Mouse (Mus musculus): Measurements from ENCODE around the gene Capn11. TPM values are rescaled to one million over a fixed set of nuclear protein-coding genes. Genes with fewer than 3 reads are reported as not detected.

Gene Capn11
- total and polyA plus RNA-seq, 2 experiments from 2014 or later = 0.76 TPM; not detected in 1

DNA sequence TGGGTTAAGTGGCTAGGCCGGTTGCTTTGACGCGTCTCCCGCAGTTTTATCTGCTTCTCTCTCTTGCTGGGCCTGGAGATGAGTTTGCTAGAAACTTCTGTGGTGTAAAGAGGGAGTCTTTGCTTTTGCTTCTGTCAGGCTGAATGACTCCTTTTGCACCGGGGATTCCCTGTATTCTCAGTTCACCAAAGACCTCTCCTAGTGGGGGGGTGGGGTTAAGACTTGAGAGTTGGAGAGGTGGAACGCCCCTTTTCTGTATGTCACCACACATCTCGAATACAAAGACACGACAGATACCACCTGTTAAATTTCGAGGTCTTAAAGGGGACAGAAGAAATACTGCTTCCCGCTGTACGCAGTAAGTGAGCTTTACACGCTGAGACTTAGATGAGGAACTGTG is 27.6 kb upstream of the Capn11 start, which contains the start of gene Tmem63b:
Gene Tmem63b (minus strand): TSS at position 190 of the 400 bp plus-strand sequence.
- TF ChIP-seq EP300 (IDR thresholded peaks at IDR 0.05; ENCODE audit: low read depth) (no peak), CTCF (IDR thresholded peaks at IDR 0.05; ENCODE audit: low read depth) (no peak)
- no peaks in the 10 kb centered on the region for H3K9me3 ChIP-seq (replicated peaks; ENCODE audit: control insufficient read depth, low read length)
- H3K4me3 ChIP-seq (ENCODE audit: low read depth, low read length) = peak within 1 kb of the TSS; percentile 75
- peak within 1 kb of the TSS; percentile 85 for H3K9ac ChIP-seq (replicated peaks; ENCODE audit: low read depth, low read length)
- H3K4me2 ChIP-seq (ENCODE audit: low read depth, low read length) = peak within 1 kb of the TSS; percentile 89
- H3K27ac ChIP-seq (ENCODE audit: low read depth) = peak within 1 kb of the TSS; percentile 66
- 6% methylated on average over 12 of the region's 12 CpGs for WGBS
- no peaks in the 10 kb centered on the region for H3K36me3 ChIP-seq (replicated peaks; ENCODE audit: control insufficient read depth, insufficient read depth, low read length)
- peaks cover 19% of the 10 kb centered on the region for H3K4me1 ChIP-seq (ENCODE audit: control insufficient read depth, insufficient read depth)
- DNase-seq (ENCODE audit: low spot score) = peak; percentile 50
- no peak for ATAC-seq (ENCODE audit: insufficient read depth, low read depth)
- H3K27me3 ChIP-seq (ENCODE audit: control insufficient read depth, insufficient read depth, low read length) = no peaks in the 10 kb centered on the region

DNA sequence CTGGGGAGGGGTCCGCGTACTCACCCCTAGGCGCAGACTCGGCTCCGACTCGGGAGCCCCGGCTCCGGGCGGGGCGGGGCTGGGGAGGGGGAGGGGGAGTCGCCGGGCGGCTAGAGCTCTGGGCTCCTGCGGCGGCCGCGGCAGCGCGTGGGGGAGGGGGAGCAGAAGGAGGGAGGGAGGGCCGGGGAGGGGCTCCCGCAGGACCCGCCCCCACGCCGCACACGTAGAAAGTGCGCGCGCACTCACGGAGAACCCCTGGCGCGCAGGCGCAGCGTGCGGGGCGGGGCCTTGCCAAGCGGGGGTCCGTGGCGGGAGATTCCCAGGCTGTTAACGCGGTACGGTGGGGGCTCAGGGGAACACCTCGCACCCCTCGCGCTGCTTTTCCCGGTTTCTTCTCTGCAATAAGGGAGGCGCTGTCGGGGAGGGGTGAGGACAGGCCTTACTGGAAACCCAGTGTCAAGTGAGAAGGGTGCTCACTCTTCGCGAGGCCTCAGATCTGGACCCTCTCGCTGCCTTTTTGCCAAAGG is 27.0 kb upstream of the Capn11 start, which contains the start of gene Mrpl14:
Gene Mrpl14 (plus strand): TSS at position 230 of the 527 bp plus-strand sequence.
- Histone ChIP-seq H3K4me1 (ENCODE audit: control insufficient read depth, insufficient read depth) (peaks cover 19% of the 10 kb centered on the region), H3K36me3 (replicated peaks; ENCODE audit: control insufficient read depth, insufficient read depth, low read length) (no peaks in the 10 kb centered on the region), H3K4me2 (ENCODE audit: low read depth, low read length) (peak within 1 kb of the TSS; percentile 89), H3K9me3 (replicated peaks; ENCODE audit: control insufficient read depth, low read length) (no peaks in the 10 kb centered on the region), H3K4me3 (ENCODE audit: low read depth, low read length) (peak within 1 kb of the TSS; percentile 75), H3K27me3 (ENCODE audit: control insufficient read depth, insufficient read depth, low read length) (no peaks in the 10 kb centered on the region), H3K9ac (replicated peaks; ENCODE audit: low read depth, low read length) (peak within 1 kb of the TSS; percentile 85), H3K27ac (ENCODE audit: low read depth) (peak within 1 kb of the TSS; percentile 66)
- WGBS = 1% methylated on average over 30 of the region's 50 CpGs
- ATAC-seq (ENCODE audit: insufficient read depth, low read depth) (peak; percentile 88), DNase-seq (ENCODE audit: low spot score) (peak; percentile 93)
- TF ChIP-seq EP300 (IDR thresholded peaks at IDR 0.05; ENCODE audit: low read depth) (no peak), CTCF (IDR thresholded peaks at IDR 0.05; ENCODE audit: low read depth) (0 out of 2 replicates have a peak, but pooled peaks have one; percentile 1)

DNA sequence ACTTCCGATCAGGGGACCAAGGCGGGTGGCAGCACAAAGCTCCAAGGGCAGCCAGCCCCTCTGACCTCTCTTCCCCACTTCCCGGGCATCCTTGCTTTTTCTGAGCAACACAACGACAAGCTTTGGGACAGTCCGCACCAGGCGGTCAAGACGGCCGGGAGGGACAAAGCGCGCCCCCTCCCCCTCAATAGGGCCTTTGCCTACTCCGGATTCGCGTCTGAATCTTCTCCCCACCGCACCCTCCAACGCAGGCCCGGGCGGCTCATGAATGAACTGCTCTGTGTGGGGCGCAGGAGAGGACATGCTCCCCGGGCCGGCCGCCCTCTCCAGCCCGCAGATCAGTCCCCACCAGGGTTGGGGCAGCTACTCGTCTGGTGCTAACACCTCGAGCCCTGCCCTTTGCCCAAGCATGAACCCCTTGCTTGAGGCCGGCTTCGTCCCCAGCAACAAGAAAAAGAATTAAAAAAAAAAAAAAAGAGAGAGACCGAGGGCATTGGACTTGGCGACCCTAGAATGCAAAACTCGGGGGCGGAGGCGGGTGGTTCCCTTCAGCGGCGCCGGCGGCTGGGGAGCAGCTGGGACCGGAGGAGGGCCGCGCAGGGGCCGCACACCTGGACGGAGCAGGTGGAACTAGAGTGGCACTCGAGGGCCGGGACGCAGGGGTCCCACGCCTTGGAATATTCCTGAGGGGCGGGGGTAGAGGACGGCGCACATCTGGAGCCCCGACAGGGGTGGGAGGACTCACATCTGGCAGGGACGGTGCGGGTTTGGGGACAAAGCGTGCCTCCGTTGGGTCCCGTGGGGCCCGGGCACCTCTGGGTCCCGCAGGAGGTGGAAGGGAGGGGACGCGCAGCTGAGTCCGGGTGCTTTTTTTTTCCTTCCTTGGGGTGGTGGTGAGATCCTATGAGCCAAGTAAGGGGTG is 26.3 kb upstream of the Capn11 start:
- no peaks in the 10 kb centered on the region for H3K27me3 ChIP-seq (ENCODE audit: control insufficient read depth, insufficient read depth, low read length)
- peak overlapping the region; percentile 89 for H3K4me2 ChIP-seq (ENCODE audit: low read depth, low read length)
- H3K36me3 ChIP-seq (replicated peaks; ENCODE audit: control insufficient read depth, insufficient read depth, low read length) = no peaks in the 10 kb centered on the region
- peak overlapping the region; percentile 52 for H3K27ac ChIP-seq (ENCODE audit: low read depth)
- H3K4me3 ChIP-seq (ENCODE audit: low read depth, low read length) = peak overlapping the region; percentile 75
- H3K4me1 ChIP-seq (ENCODE audit: control insufficient read depth, insufficient read depth) = peaks cover 24% of the 10 kb centered on the region
- DNase-seq (ENCODE audit: low spot score) (no peak), ATAC-seq (ENCODE audit: insufficient read depth, low read depth) (peak; percentile 59)
- no peaks in the 10 kb centered on the region for H3K9me3 ChIP-seq (replicated peaks; ENCODE audit: control insufficient read depth, low read length)
- peak overlapping the region; percentile 85 for H3K9ac ChIP-seq (replicated peaks; ENCODE audit: low read depth, low read length)
- TF ChIP-seq CTCF (IDR thresholded peaks at IDR 0.05; ENCODE audit: low read depth) (no peak), EP300 (IDR thresholded peaks at IDR 0.05; ENCODE audit: low read depth) (no peak)
- WGBS = under 1% methylated on average over 57 of the region's 58 CpGs

DNA sequence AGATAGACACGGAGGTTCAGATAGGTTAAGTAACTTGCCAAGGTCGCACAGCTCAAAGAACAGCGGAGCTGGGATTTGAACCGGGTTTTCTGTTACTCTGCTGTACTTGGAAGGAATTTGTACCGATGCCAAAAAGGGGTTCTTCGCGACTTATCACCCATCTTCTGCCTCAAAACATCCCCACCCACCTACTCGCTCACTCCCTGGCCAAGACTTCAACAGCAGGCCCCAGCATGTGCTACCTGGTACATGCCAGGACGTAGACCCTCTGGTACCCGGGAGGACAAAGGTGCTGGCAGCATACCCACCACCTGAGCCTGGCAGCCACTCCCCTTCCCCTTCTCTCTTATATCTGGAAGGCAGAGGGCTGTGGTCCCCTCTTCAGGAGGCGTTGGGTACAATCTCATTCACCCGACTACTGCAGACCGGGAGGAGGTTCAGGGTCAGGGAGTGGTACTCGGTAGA is 25.6 kb upstream of the Capn11 start:
- 44% methylated on average over 14 of the region's 14 CpGs for WGBS
- Histone ChIP-seq H3K36me3 (replicated peaks; ENCODE audit: control insufficient read depth, insufficient read depth, low read length) (no peaks in the 10 kb centered on the region), H3K27ac (ENCODE audit: low read depth) (peak overlapping the region; percentile 52), H3K4me1 (ENCODE audit: control insufficient read depth, insufficient read depth) (peaks cover 24% of the 10 kb centered on the region), H3K4me3 (ENCODE audit: low read depth, low read length) (peak overlapping the region; percentile 75), H3K27me3 (ENCODE audit: control insufficient read depth, insufficient read depth, low read length) (no peaks in the 10 kb centered on the region), H3K9me3 (replicated peaks; ENCODE audit: control insufficient read depth, low read length) (no peaks in the 10 kb centered on the region), H3K4me2 (ENCODE audit: low read depth, low read length) (peak overlapping the region; percentile 89), H3K9ac (replicated peaks; ENCODE audit: low read depth, low read length) (peak overlapping the region; percentile 85)
- ATAC-seq (ENCODE audit: insufficient read depth, low read depth) (no peak), DNase-seq (ENCODE audit: low spot score) (no peak)
- TF ChIP-seq CTCF (IDR thresholded peaks at IDR 0.05; ENCODE audit: low read depth) (no peak), EP300 (IDR thresholded peaks at IDR 0.05; ENCODE audit: low read depth) (no peak)

DNA sequence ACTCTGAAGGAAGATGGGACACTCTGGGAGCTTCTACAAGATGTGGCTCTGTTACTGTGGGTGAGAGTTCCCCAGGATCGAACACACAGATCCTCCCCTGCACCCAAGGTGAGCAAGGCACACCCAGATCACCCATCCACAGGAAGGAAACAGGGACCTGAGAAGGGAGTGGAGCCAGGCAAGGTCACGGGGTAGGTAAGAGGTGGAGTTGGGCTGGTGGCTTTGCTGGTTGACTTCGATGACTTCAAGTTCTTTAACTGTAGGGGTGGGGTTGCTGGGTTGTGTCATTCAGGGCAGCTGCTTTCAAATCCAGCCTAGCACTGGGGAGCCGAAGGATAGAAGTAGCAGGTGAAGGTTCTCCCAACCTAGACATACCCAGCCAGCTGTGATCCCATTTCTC is 23.7 kb upstream of the Capn11 start:
- DNase-seq (ENCODE audit: low spot score) (no peak), ATAC-seq (ENCODE audit: insufficient read depth, low read depth) (no peak)
- Histone ChIP-seq H3K27me3 (ENCODE audit: control insufficient read depth, insufficient read depth, low read length) (no peaks in the 10 kb centered on the region), H3K27ac (ENCODE audit: low read depth) (no peak overlapping the region), H3K9ac (replicated peaks; ENCODE audit: low read depth, low read length) (no peak overlapping the region), H3K36me3 (replicated peaks; ENCODE audit: control insufficient read depth, insufficient read depth, low read length) (peaks cover 10% of the 10 kb centered on the region; the same call in 1 of the 2 replicates), H3K4me3 (ENCODE audit: low read depth, low read length) (no peak overlapping the region), H3K9me3 (replicated peaks; ENCODE audit: control insufficient read depth, low read length) (no peaks in the 10 kb centered on the region), H3K4me1 (ENCODE audit: control insufficient read depth, insufficient read depth) (peaks cover 17% of the 10 kb centered on the region), H3K4me2 (ENCODE audit: low read depth, low read length) (no peak overlapping the region)
- WGBS = 79% methylated on average over 4 of the region's 4 CpGs
- no peak for TF ChIP-seq EP300 (IDR thresholded peaks at IDR 0.05; ENCODE audit: low read depth)
- TF ChIP-seq CTCF (IDR thresholded peaks at IDR 0.05; ENCODE audit: low read depth) = no peak
